Mouse (Mus musculus): ENCODE results near the gene Sec24d. TPM values are rescaled to one million over a fixed set of nuclear protein-coding genes. Genes with fewer than 3 reads are reported as not detected.

The Sec24d gene
- polyA plus RNA-seq, 1 experiment, result 20.8 TPM

- no peaks in the 10 kb centered on the region for H3K27me3 ChIP-seq (replicated peaks; ENCODE audit: control insufficient read depth, insufficient read depth, low read length)
- 88% methylated on average over 5 of the region's 5 CpGs for WGBS
- no peak overlapping the region for H3K4me3 ChIP-seq (ENCODE audit: insufficient read depth, low read depth, low read length)
- H3K27ac ChIP-seq (ENCODE audit: insufficient read depth, low read depth, low read length), result no peak overlapping the region
- no peak for DNase-seq
- no peaks in the 10 kb centered on the region for H3K4me1 ChIP-seq (ENCODE audit: control insufficient read depth, insufficient read depth, low read length)
- no peaks in the 10 kb centered on the region for H3K36me3 ChIP-seq (ENCODE audit: control insufficient read depth, insufficient read depth, low read length)
- TF ChIP-seq CTCF (conservative IDR thresholded peaks at IDR 0.05; ENCODE audit: insufficient read depth, insufficient read length, low read depth, low read length), result no peak
- no peak for TF ChIP-seq POLR2A (IDR thresholded peaks at IDR 0.05; ENCODE audit: low read depth, low read length)
Observed at GRCm38 (mm10) chr3:123336951-123337350, 69.7 kb downstream of the Sec24d start.

- H3K36me3 ChIP-seq (ENCODE audit: control insufficient read depth, insufficient read depth, low read length), result no peaks in the 10 kb centered on the region
- no peaks in the 10 kb centered on the region for H3K4me1 ChIP-seq (ENCODE audit: control insufficient read depth, insufficient read depth, low read length)
- no peak overlapping the region for H3K27ac ChIP-seq (ENCODE audit: insufficient read depth, low read depth, low read length)
- DNase-seq, result no peak
- H3K4me3 ChIP-seq (ENCODE audit: insufficient read depth, low read depth, low read length), result no peak overlapping the region
- 81% methylated on average over 6 of the region's 6 CpGs for WGBS
- H3K27me3 ChIP-seq (replicated peaks; ENCODE audit: control insufficient read depth, insufficient read depth, low read length), result no peaks in the 10 kb centered on the region
- TF ChIP-seq CTCF (conservative IDR thresholded peaks at IDR 0.05; ENCODE audit: insufficient read depth, insufficient read length, low read depth, low read length), result no peak
- TF ChIP-seq POLR2A (IDR thresholded peaks at IDR 0.05; ENCODE audit: low read depth, low read length), result no peak
Observed at GRCm38 (mm10) chr3:123337853-123338252, 70.6 kb downstream of the Sec24d start.

GRCm38 (mm10) chr3:123338666-123339195 lies 71.5 kb downstream of the Sec24d start:
- WGBS, result 69% methylated on average over 12 of the region's 12 CpGs
- H3K4me1 ChIP-seq (ENCODE audit: control insufficient read depth, insufficient read depth, low read length), result no peaks in the 10 kb centered on the region
- no peak for TF ChIP-seq CTCF (conservative IDR thresholded peaks at IDR 0.05; ENCODE audit: insufficient read depth, insufficient read length, low read depth, low read length)
- H3K36me3 ChIP-seq (ENCODE audit: control insufficient read depth, insufficient read depth, low read length), result no peaks in the 10 kb centered on the region
- DNase-seq, result peak; percentile 23
- no peaks in the 10 kb centered on the region for H3K27me3 ChIP-seq (replicated peaks; ENCODE audit: control insufficient read depth, insufficient read depth, low read length)
- no peak overlapping the region for H3K27ac ChIP-seq (ENCODE audit: insufficient read depth, low read depth, low read length)
- H3K4me3 ChIP-seq (ENCODE audit: insufficient read depth, low read depth, low read length), result no peak overlapping the region

GRCm38 (mm10) chr3:123341049-123341448 lies 73.8 kb downstream of the Sec24d start:
- Histone ChIP-seq H3K27me3 (replicated peaks; ENCODE audit: control insufficient read depth, insufficient read depth, low read length) (no peaks in the 10 kb centered on the region), H3K4me3 (ENCODE audit: insufficient read depth, low read depth, low read length) (no peak overlapping the region), H3K36me3 (ENCODE audit: control insufficient read depth, insufficient read depth, low read length) (no peaks in the 10 kb centered on the region), H3K27ac (ENCODE audit: insufficient read depth, low read depth, low read length) (no peak overlapping the region), H3K4me1 (ENCODE audit: control insufficient read depth, insufficient read depth, low read length) (no peaks in the 10 kb centered on the region)
- no peak for DNase-seq
- 97% methylated on average over 2 of the region's 2 CpGs for WGBS
- TF ChIP-seq POLR2A (IDR thresholded peaks at IDR 0.05; ENCODE audit: low read depth, low read length), result no peak
- TF ChIP-seq CTCF (conservative IDR thresholded peaks at IDR 0.05; ENCODE audit: insufficient read depth, insufficient read length, low read depth, low read length), result no peak

- H3K36me3 ChIP-seq (ENCODE audit: control insufficient read depth, insufficient read depth, low read length), result no peaks in the 10 kb centered on the region; the same call in 1 of the 2 replicates
Observed at GRCm38 (mm10) chr3:123343690-123344089, 76.4 kb downstream of the Sec24d start.

GRCm38 (mm10) chr3:123348080-123348802 lies 81.0 kb downstream of the Sec24d start:
- Histone ChIP-seq H3K4me1 (ENCODE audit: control insufficient read depth, insufficient read depth, low read length) (no peaks in the 10 kb centered on the region; the same call in 1 of the 2 replicates), H3K27me3 (replicated peaks; ENCODE audit: control insufficient read depth, insufficient read depth, low read length) (no peaks in the 10 kb centered on the region), H3K27ac (ENCODE audit: insufficient read depth, low read depth, low read length) (no peak overlapping the region), H3K4me3 (ENCODE audit: insufficient read depth, low read depth, low read length) (no peak overlapping the region), H3K36me3 (ENCODE audit: control insufficient read depth, insufficient read depth, low read length) (peaks cover 2% of the 10 kb centered on the region)
- no peak for DNase-seq
- no peak for TF ChIP-seq CTCF (conservative IDR thresholded peaks at IDR 0.05; ENCODE audit: insufficient read depth, insufficient read length, low read depth, low read length)
- no peak for TF ChIP-seq POLR2A (IDR thresholded peaks at IDR 0.05; ENCODE audit: low read depth, low read length)
- 81% methylated on average over 12 of the region's 12 CpGs for WGBS

More at GRCm38 (mm10) chr3:123343690-123344089, 76.4 kb downstream of the Sec24d start:
- Histone ChIP-seq H3K4me1 (ENCODE audit: control insufficient read depth, insufficient read depth, low read length) (no peaks in the 10 kb centered on the region), H3K27ac (ENCODE audit: insufficient read depth, low read depth, low read length) (no peak overlapping the region), H3K27me3 (replicated peaks; ENCODE audit: control insufficient read depth, insufficient read depth, low read length) (no peaks in the 10 kb centered on the region), H3K4me3 (ENCODE audit: insufficient read depth, low read depth, low read length) (no peak overlapping the region)
- 45% methylated on average over 6 of the region's 6 CpGs for WGBS
- DNase-seq, result no peak
- TF ChIP-seq CTCF (conservative IDR thresholded peaks at IDR 0.05; ENCODE audit: insufficient read depth, insufficient read length, low read depth, low read length) (no peak), POLR2A (IDR thresholded peaks at IDR 0.05; ENCODE audit: low read depth, low read length) (no peak)

GRCm38 (mm10) chr3:123350602-123351001 lies 83.3 kb downstream of the Sec24d start:
- TF ChIP-seq POLR2A (IDR thresholded peaks at IDR 0.05; ENCODE audit: low read depth, low read length), result no peak
- TF ChIP-seq CTCF (conservative IDR thresholded peaks at IDR 0.05; ENCODE audit: insufficient read depth, insufficient read length, low read depth, low read length), result no peak
- Histone ChIP-seq H3K27ac (ENCODE audit: insufficient read depth, low read depth, low read length) (no peak overlapping the region), H3K4me3 (ENCODE audit: insufficient read depth, low read depth, low read length) (no peak overlapping the region), H3K36me3 (ENCODE audit: control insufficient read depth, insufficient read depth, low read length) (peaks cover 2% of the 10 kb centered on the region), H3K27me3 (replicated peaks; ENCODE audit: control insufficient read depth, insufficient read depth, low read length) (no peaks in the 10 kb centered on the region), H3K4me1 (ENCODE audit: control insufficient read depth, insufficient read depth, low read length) (no peaks in the 10 kb centered on the region; the same call in 1 of the 2 replicates)
- WGBS, result 81% methylated on average over 8 of the region's 8 CpGs
- no peak for DNase-seq

Measured in kidney, adult 2 months (tissue).